Mouse (Mus musculus): ENCODE measurements around the gene Cacna1i.

The Cacna1i gene

DNA sequence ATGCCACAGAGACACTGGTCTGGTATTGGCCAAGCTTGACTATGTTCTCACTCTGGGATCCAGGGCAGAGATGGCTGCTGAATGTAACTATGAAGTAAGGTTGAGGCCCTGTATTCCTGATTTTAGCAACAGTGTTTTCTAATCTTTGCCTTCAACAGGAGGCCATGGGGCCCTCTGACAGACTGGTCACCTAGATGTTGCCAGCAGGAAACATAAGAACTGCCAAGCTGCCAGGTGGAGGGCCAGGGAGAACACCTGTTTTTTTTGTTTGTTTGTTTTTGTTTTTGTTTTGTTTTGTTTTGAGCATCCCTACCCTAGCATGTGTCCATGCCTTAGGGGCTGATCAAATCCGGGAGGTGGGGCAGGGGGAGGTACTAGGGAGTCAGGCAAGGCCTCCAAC is 112.4 kb downstream of the Cacna1i start:
- in situ Hi-C loops (cut with MboI, MseI): loop anchor here (25.0 kb wide), 1 partner anchor 1212 kb away; no protein-coding TSS in a partner anchor

- in situ Hi-C loops (cut with MboI, MseI): no loop called here
These were observed 114.4 kb downstream of the Cacna1i start for GRCm38 (mm10) chr15:80401387-80401898.

- in situ Hi-C loops (cut with MboI, MseI): no loop called here
These were observed 114.9 kb downstream of the Cacna1i start for GRCm38 (mm10) chr15:80401980-80402379.

GRCm38 (mm10) chr15:80407873-80408272 is 120.8 kb downstream of the Cacna1i start:
- in situ Hi-C loops (cut with MboI, MseI): no loop called here

- in situ Hi-C loops (cut with MboI, MseI): no loop called here
These were observed 123.6 kb downstream of the Cacna1i start for GRCm38 (mm10) chr15:80410661-80411060.

- in situ Hi-C loops (cut with MboI, MseI): no loop called here
These were observed 126.0 kb downstream of the Cacna1i start for GRCm38 (mm10) chr15:80413070-80413469.

- in situ Hi-C loops (cut with MboI, MseI): no loop called here
These were observed 127.1 kb downstream of the Cacna1i start for GRCm38 (mm10) chr15:80413988-80414721.

GRCm38 (mm10) chr15:80415132-80415531 is 128.1 kb downstream of the Cacna1i start:
- in situ Hi-C loops (cut with MboI, MseI): no loop called here

DNA sequence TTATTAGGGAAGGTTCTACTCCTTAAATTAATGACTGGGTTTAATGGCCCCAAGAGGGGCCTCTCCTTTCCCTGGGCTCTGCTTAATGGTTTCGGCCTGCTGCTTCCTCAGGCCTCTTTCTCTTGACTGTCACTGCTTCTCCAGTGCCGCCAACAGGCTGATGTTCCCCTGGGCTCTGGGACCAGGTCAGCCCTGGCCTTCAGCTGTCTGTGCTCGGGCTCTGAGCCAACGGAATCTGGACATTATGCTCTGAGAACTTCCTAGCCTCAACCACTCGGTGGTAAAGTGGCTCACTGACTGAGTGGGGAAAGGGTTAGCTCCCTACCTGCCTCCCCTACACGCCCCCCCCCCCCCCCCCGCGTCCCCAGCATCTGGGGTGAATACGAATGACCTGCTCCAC is 130.0 kb downstream of the Cacna1i start:
- in situ Hi-C loops (cut with MboI, MseI): no loop called here

- in situ Hi-C loops (cut with MboI, MseI): no loop called here
These were observed 131.1 kb downstream of the Cacna1i start for GRCm38 (mm10) chr15:80418146-80418545.

DNA sequence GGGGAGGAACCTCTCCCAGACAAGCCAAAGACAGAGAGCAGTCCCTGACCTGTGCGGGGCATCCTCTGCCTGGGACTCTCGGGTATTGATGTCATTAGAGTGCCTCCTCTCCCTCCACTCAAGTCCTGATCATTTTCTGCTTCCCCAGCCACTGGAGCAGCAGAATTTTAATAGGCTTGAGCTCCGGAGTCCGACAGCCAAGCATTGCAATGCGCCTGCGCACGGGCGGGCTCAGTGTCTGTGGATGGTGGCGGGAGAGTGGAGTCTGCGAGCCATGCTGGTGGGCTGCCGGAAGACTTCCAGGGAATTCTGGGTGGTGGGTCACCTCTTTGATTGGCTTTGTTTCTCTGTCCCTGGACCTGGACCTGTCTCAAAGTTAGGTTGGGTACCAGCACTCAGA is 143.3 kb downstream of the Cacna1i start:
- in situ Hi-C loops (cut with MboI, MseI): loop anchor here (25.0 kb wide), 1 partner anchor 468 kb away; the partner anchor contains the start of gene Cbx7

DNA sequence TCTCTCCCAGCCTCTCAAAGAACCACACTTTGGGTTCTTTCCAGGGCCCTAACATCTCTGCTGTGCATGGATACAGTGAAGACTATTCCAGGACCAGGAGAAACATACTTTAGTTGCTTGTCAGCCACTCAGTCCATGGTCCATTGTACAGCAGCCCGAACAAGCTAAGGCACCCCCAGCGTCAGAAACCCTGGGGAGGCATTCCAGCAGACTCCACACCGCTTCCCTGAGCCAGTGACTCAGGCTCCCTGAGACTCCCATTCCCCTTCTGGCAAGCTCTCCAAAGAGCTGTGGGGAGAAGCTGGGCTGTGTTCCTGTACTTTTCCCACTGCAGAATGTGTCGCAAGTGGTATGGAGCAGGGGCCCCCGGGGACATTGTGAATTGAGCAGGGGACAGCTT is 149.9 kb downstream of the Cacna1i start:
- in situ Hi-C loops (cut with MboI, MseI): loop anchor here (25.0 kb wide), 1 partner anchor 475 kb away; the partner anchor contains the start of gene Cbx7

DNA sequence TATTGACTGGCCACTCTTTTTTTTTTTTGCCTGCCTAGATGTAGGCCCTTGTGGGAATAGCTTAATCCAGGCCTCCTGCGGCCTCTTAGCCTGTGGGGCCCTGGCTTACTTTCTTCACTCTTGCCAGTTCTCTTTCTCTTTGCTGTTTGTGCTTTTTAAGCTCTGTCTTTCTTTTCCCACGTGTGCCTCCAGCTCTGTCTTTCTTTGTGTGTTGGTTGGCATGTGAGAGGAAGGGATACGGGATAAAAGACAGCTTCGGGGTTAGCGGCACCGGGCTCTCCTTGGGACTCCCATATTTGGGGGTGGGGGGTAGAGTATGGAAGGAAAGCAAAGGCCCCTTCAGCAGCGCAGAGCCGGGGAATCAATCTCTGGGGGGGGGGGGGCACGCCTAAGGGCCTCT is 151.0 kb downstream of the Cacna1i start:
- in situ Hi-C loops (cut with MboI, MseI): loop anchor here (25.0 kb wide), 1 partner anchor 476 kb away; the partner anchor contains the start of gene Cbx7

GRCm38 (mm10) chr15:80438423-80438822 is 151.4 kb downstream of the Cacna1i start:
- in situ Hi-C loops (cut with MboI, MseI): loop anchor here (25.0 kb wide), 1 partner anchor 476 kb away; the partner anchor contains the start of gene Cbx7

DNA sequence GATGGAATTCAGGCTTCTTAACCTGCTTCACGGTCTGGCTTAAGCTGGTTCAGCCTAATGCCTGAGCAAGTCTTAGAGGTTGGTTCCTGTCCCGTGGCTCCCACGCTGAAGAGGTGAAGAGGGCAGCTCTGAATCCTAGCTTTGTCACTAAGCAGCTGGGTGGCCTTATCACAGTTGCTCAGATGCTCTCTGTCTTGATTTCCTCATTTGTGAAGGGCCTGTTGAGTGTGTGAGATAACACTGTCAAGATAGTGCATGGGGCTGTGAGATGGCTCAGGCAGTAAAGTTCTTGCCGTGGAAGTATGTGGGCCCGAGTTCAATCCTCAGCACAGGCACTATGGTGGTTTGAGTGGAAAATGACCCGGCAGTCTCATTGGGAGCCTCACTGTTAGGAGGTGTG is 153.2 kb downstream of the Cacna1i start:
- in situ Hi-C loops (cut with MboI, MseI): loop anchor here (25.0 kb wide), 1 partner anchor 478 kb away; the partner anchor contains the start of gene Cbx7

GRCm38 (mm10) chr15:80445956-80446687 is 159.1 kb downstream of the Cacna1i start:
- in situ Hi-C loops (cut with MboI, MseI): loop anchor here (25.0 kb wide), 1 partner anchor 484 kb away; the partner anchor contains the start of gene Cbx7

Measured in T-helper 2 cell (primary cell).